Mouse (Mus musculus): ENCODE data around the gene Ubr3. TPM values are rescaled to one million over a fixed set of nuclear protein-coding genes. Genes with fewer than 3 reads are reported as not detected.
"Not testable (repeated sequence)": the region's sequence is repeated elsewhere in the genome, so short reads cannot be mapped to it uniquely, and the experiment has no call there.

The Ubr3 gene
- total RNA-seq, 2 experiments from 2014 or later, result 79.7 to 94.1 TPM

- DNase-seq, result not testable (repeated sequence)
These were observed 10.3 kb downstream of the Ubr3 start for GRCm38 (mm10) chr2:69907394-69907793.

GRCm38 (mm10) chr2:69912801-69913200 lies 15.8 kb downstream of the Ubr3 start:
- DNase-seq, result no peak

GRCm38 (mm10) chr2:69917301-69917700 lies 20.3 kb downstream of the Ubr3 start:
- no peak for DNase-seq

- DNase-seq, result no peak
These were observed 27.9 kb downstream of the Ubr3 start for GRCm38 (mm10) chr2:69924943-69925342.

- no peak for DNase-seq
These were observed 39.3 kb downstream of the Ubr3 start for GRCm38 (mm10) chr2:69936331-69936730.

GRCm38 (mm10) chr2:69939226-69939625 lies 42.2 kb downstream of the Ubr3 start:
- no peak for DNase-seq

GRCm38 (mm10) chr2:69939649-69940048 lies 42.6 kb downstream of the Ubr3 start:
- no peak for DNase-seq

GRCm38 (mm10) chr2:69941391-69942030 lies 44.5 kb downstream of the Ubr3 start:
- DNase-seq, result no peak

- DNase-seq, result no peak
These were observed 55.8 kb downstream of the Ubr3 start for GRCm38 (mm10) chr2:69952849-69953248.

- no peak for DNase-seq
These were observed 58.6 kb downstream of the Ubr3 start for GRCm38 (mm10) chr2:69955635-69956034.

GRCm38 (mm10) chr2:69957622-69958021 lies 60.6 kb downstream of the Ubr3 start:
- no peak for DNase-seq

GRCm38 (mm10) chr2:69974896-69975295 lies 77.8 kb downstream of the Ubr3 start:
- no peak for DNase-seq

GRCm38 (mm10) chr2:69989224-69989623 lies 92.2 kb downstream of the Ubr3 start:
- DNase-seq, result no peak

- no peak for DNase-seq
These were observed 93.6 kb downstream of the Ubr3 start for GRCm38 (mm10) chr2:69990647-69991046.

GRCm38 (mm10) chr2:69994082-69994736 lies 97.2 kb downstream of the Ubr3 start:
- DNase-seq, result not testable (repeated sequence)

GRCm38 (mm10) chr2:69994779-69995178 lies 97.7 kb downstream of the Ubr3 start:
- DNase-seq, result no peak

- DNase-seq, result peak in 1 of 2 experiments; percentile 7
These were observed 102.2 kb downstream of the Ubr3 start for GRCm38 (mm10) chr2:69999097-69999770.

- no peak for DNase-seq
These were observed 103.3 kb downstream of the Ubr3 start for GRCm38 (mm10) chr2:70000316-70000715.

- DNase-seq, result no peak
These were observed 109.4 kb downstream of the Ubr3 start for GRCm38 (mm10) chr2:70006492-70006891.

GRCm38 (mm10) chr2:70012941-70013340 lies 115.9 kb downstream of the Ubr3 start:
- no peak for DNase-seq

GRCm38 (mm10) chr2:70018236-70018635 lies 121.2 kb downstream of the Ubr3 start:
- DNase-seq, result peak; percentile 76

GRCm38 (mm10) chr2:70024454-70024853 lies 127.4 kb downstream of the Ubr3 start:
- DNase-seq, result no peak

- no peak for DNase-seq
These were observed 128.7 kb downstream of the Ubr3 start for GRCm38 (mm10) chr2:70025711-70026110.
